Mouse (Mus musculus) C2C12 (cell line): ENCODE results near the gene Mboat1. TPM values are rescaled to one million over a fixed set of nuclear protein-coding genes. Genes with fewer than 3 reads are reported as not detected.

Source experiments
- H3K27me3 ChIP-seq: one replicate; pipeline ENCODE4 v1.6.1; 2011; ENCODE audit not compliant: control insufficient read depth, insufficient read depth, insufficient read length
- H3K36me3 ChIP-seq: one replicate; pipeline ENCODE4 v1.6.1; 2011; ENCODE audit not compliant: control insufficient read depth, insufficient read depth
- H3K4me3 ChIP-seq: one replicate; pipeline ENCODE4 v1.5.1; 2011; ENCODE audit warnings: mild to moderate bottlenecking, control low read depth; ENCODE audit not compliant: poor library complexity, insufficient read depth, severe bottlenecking
- H3K79me2 ChIP-seq: one replicate; pipeline ENCODE4 v1.6.1; 2011; ENCODE audit not compliant: control insufficient read depth, insufficient read depth
- H3K79me3 ChIP-seq: one replicate; pipeline ENCODE4 v1.6.1; 2011; ENCODE audit warnings: low read depth, control low read depth
- H3ac ChIP-seq: one replicate; pipeline ENCODE3; 2011; ENCODE audit warnings: low read depth; ENCODE audit not compliant: control insufficient read depth, insufficient read length
- CEBPB ChIP-seq: IDR thresholded peaks from one replicate; pipeline ENCODE4 v1.6.1; 2011; ENCODE audit warnings: low read depth, mild to moderate bottlenecking, control low read depth, moderate library complexity
- CTCF ChIP-seq: IDR thresholded peaks from one replicate; pipeline ENCODE4 v1.5.1; 2011; ENCODE audit not compliant: control insufficient read depth, insufficient read depth, insufficient read length
- FOSL1 ChIP-seq: IDR thresholded peaks from one replicate; pipeline ENCODE4 v1.8.0; 2011; ENCODE audit warnings: mild to moderate bottlenecking, low read length; ENCODE audit not compliant: poor library complexity, insufficient read depth, severe bottlenecking
- MAX ChIP-seq: IDR thresholded peaks from one replicate; pipeline ENCODE4 v1.6.1; 2011; ENCODE audit warnings: mild to moderate bottlenecking, control low read depth
- MYOD1 ChIP-seq: IDR thresholded peaks from one replicate; pipeline ENCODE4 v1.6.1; 2011; ENCODE audit warnings: low read depth; ENCODE audit not compliant: control insufficient read depth, insufficient read length
- MYOG ChIP-seq: IDR thresholded peaks from one replicate; pipeline ENCODE4 v1.6.1; 2011; ENCODE audit not compliant: control insufficient read depth, insufficient read length; ENCODE audit errors: extremely low read depth
- USF1 ChIP-seq: IDR thresholded peaks from one replicate; pipeline ENCODE4 v1.6.1; 2011; ENCODE audit warnings: low read depth, mild to moderate bottlenecking, control low read depth, moderate library complexity
- polyA plus RNA-seq: library from polyadenylated mRNA; unstranded; fragments of >200 nt; fragmentation: generic; extraction: Trizol; gene quantifications from one replicate; pipeline ENCODE4 v1.2.1, GENCODE M21; 2012; ENCODE audit warnings: missing spikeins

Mboat1 gene
- polyA plus RNA-seq, 1 experiment = 10.6 TPM

DNA sequence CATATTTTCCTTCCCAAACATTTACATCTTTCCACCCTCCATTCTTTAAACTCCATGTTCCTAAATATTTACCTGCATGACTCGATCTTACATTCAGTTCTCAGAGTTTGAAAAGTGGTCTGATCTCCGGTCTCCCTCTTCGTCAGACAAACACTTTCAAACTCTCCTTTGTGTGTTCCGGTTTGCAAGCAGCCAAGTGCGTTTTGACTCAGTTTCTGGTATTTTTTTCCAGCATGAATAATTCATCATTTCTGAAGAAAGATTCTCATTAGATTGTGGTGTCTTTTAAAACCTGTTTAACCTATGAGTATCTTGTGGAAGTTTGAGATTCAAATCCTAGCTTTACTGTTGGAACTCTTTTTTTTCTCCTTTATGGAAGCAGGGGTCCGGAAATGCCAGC lies 33.8 kb downstream of the Mboat1 start:
- Histone ChIP-seq H3K4me3 (no peak overlapping the region), H3K27me3 (no peaks in the 10 kb centered on the region), H3ac (no peak overlapping the region), H3K36me3 (no peaks in the 10 kb centered on the region), H3K79me3 (no peaks in the 10 kb centered on the region), H3K79me2 (no peaks in the 10 kb centered on the region)
- TF ChIP-seq USF1 (no peak), CTCF (no peak), MAX (no peak), FOSL1 (no peak), CEBPB (no peak), MYOG (no peak), MYOD1 (no peak)

DNA sequence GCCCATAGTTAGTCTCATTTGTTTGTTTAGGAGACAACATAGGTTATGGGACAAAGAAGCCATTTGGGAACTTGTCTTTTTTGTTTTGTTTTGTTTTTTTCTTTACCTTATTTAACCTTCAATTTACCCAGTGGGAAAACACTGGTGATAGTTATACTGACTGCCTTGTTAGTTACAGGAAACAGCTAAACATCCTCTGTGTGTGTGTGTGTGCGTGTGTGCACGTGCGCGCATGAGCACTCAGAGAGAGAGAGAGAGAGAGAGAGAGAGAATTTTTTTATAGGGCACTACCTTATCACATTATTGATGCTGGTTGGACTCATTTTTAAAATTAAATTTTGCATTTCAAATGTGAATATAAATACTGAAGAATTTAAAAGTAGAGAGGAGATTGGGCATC lies 38.3 kb downstream of the Mboat1 start:
- H3K27me3 ChIP-seq = no peaks in the 10 kb centered on the region
- TF ChIP-seq MYOG (no peak), USF1 (no peak), MAX (no peak)
- H3K79me2 ChIP-seq = no peaks in the 10 kb centered on the region
- no peak overlapping the region for H3K4me3 ChIP-seq
- no peak overlapping the region for H3ac ChIP-seq
- no peaks in the 10 kb centered on the region for H3K79me3 ChIP-seq
- H3K36me3 ChIP-seq = no peaks in the 10 kb centered on the region

DNA sequence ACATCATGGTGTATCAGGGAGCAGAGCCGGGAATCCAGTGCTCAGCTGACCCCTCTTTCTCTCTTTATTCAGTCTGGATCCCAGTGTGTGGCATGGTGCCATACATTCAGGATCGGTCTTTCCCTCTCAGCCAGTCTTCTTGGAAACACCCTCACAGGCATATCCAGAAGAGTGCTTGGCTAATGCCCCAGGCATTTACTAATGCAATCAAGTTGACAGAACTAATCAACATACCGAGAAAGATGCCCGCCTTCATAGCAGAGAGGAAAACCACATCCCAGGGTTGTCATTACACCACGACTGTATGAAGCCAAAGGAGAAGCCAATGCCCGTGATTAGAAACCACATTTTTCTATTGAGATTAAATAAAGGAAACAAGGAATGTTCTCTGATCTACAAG lies 41.1 kb downstream of the Mboat1 start:
- no peaks in the 10 kb centered on the region for H3K27me3 ChIP-seq
- H3K79me3 ChIP-seq = no peaks in the 10 kb centered on the region
- TF ChIP-seq FOSL1 (no peak), MAX (no peak), USF1 (no peak), MYOG (no peak), MYOD1 (no peak), CTCF (no peak), CEBPB (no peak)
- no peaks in the 10 kb centered on the region for H3K36me3 ChIP-seq
- H3K4me3 ChIP-seq = no peak overlapping the region
- no peak overlapping the region for H3ac ChIP-seq
- H3K79me2 ChIP-seq = no peaks in the 10 kb centered on the region

DNA sequence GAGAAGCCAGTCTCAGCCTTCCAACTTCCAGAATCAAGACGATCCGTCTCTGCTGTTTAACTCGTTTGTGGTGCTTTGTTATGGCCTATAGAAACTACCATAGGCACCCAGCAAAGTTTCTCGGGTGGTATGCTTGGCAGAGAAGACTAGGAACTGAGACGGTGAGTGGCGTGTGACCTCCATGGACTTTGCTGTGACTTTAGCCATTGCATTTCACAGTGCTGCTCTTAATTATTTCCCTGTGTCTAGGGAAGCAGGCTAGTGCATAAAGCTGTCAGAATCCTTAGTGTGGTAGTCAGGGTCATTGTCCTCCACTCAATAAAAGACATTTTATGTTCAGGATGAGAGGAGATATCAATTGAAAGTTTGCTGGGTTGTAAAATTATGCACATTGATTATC lies 49.3 kb downstream of the Mboat1 start:
- Histone ChIP-seq H3K27me3 (no peaks in the 10 kb centered on the region), H3K36me3 (no peaks in the 10 kb centered on the region), H3K79me2 (no peaks in the 10 kb centered on the region), H3K4me3 (no peak overlapping the region), H3K79me3 (no peaks in the 10 kb centered on the region), H3ac (no peak overlapping the region)
- TF ChIP-seq CTCF = no peak
- TF ChIP-seq MAX = no peak
- no peak for TF ChIP-seq USF1
- no peak for TF ChIP-seq FOSL1
- no peak for TF ChIP-seq MYOD1
- no peak for TF ChIP-seq CEBPB
- TF ChIP-seq MYOG = no peak

DNA sequence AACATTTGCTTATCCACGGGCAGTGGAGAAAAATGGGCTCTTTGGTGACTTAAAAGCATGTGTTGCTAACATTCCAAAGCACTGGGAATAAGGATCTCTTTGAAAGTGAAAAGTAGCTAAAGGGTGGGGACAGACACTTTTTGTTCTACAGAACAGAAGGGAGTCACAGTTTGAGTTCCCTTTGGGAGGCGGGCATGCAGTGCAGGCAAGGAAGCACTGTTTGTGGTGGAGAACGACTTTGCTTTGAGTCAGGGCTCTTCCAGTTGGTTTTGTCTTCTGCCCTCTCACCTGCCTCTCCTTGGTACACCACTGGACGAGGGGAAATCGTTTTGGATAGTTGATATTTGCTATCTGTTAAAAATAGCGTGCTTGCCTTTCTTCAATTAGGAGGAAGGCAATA lies 49.7 kb downstream of the Mboat1 start:
- no peak for TF ChIP-seq USF1
- no peak for TF ChIP-seq CTCF
- no peak for TF ChIP-seq MAX
- no peak for TF ChIP-seq FOSL1
- TF ChIP-seq MYOG = no peak
- TF ChIP-seq MYOD1 = no peak
- TF ChIP-seq CEBPB = no peak
- H3ac ChIP-seq = no peak overlapping the region
- H3K79me2 ChIP-seq = no peaks in the 10 kb centered on the region
- H3K27me3 ChIP-seq = no peaks in the 10 kb centered on the region
- no peaks in the 10 kb centered on the region for H3K79me3 ChIP-seq
- H3K4me3 ChIP-seq = no peak overlapping the region
- no peaks in the 10 kb centered on the region for H3K36me3 ChIP-seq

DNA sequence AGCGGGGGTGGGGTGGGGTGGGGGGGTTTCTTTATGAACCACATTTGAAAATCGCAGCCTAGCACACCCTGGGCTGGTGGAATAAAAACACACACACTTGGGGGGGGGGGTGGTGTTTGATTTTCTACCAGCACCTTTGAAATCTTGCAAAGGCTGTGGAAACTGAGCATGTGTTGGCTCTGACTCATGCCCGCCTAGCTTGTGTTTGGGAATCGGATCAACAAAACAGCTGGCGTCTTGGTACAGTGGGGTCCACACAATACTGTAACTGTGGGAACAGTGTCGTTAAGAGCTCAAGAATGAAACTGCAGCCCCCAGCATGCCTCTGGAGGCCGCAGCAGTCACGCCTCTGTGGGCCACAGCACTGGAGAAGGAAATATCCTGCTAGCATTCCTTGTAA lies 50.2 kb downstream of the Mboat1 start:
- no peaks in the 10 kb centered on the region for H3K27me3 ChIP-seq
- H3K36me3 ChIP-seq = no peaks in the 10 kb centered on the region
- H3K79me3 ChIP-seq = no peaks in the 10 kb centered on the region
- no peak overlapping the region for H3ac ChIP-seq
- H3K79me2 ChIP-seq = no peaks in the 10 kb centered on the region
- no peak overlapping the region for H3K4me3 ChIP-seq
- TF ChIP-seq MYOD1 (peak; percentile 71), CTCF (no peak), FOSL1 (no peak)
